Mouse (Mus musculus) layer of hippocampus, adult 8-10 months (tissue): ENCODE results near the gene Olfr150. TPM values are rescaled to one million over a fixed set of nuclear protein-coding genes. Genes with fewer than 3 reads are reported as not detected.
"Not testable (repeated sequence)": the region's sequence is repeated elsewhere in the genome, so short reads cannot be mapped to it uniquely, and the experiment has no call there.

ENCODE experiments used
- DNase-seq, 2 experiments: peaks; one replicate each; pipeline ENCODE4 v3.0.0; 2022; ENCODE audit warnings: low spot score in 2 of 2
- total RNA-seq, 4 experiments: library from RNA; stranded (reverse); gene quantifications; 2 replicates each; pipeline ENCODE4 v1.2.4; 2022

Gene Olfr150
- not detected for total RNA-seq

DNA sequence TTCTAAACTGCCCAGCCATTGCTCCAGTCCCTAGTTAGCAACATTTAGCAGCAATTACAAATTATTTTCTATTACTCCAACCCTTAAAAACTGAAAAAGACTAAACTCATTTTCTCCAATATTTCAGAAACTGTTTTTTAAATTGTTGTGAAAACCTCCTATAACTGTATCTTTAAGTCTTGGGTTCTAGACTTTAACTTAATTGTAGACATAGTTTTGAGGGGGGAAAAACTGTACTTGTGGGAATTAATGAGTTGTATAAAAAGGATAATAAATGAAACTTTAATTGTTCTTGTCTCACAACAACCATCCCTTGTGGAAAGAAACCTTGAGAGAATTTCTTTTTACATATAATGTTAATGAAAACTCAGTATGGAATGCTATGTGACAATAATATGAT is at the start of gene Olfr150:
TSS of gene Olfr150 (plus strand) at position 301 of the 400 bp plus-strand sequence.
- no peak for DNase-seq

DNA sequence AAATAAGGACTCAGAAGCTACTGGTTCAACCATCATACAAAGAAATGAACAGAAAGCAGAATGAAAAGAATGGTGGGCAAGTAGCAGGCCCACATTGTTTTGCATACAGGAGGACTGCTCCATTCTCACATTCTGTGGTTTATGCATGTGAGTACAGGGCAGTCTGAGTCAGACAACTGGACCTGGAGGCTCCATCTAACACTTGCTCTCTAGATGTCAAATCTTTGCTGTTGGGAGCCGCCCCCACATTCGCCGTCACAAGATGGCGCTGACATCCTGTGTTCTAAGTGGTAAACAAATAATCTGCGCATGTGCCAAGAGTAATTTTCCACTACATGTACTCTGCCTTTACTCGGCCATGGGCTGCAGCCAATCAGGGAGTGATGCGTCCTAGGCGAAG is 29.7 kb upstream of the Olfr150 start:
- DNase-seq, result not testable (repeated sequence)

DNA sequence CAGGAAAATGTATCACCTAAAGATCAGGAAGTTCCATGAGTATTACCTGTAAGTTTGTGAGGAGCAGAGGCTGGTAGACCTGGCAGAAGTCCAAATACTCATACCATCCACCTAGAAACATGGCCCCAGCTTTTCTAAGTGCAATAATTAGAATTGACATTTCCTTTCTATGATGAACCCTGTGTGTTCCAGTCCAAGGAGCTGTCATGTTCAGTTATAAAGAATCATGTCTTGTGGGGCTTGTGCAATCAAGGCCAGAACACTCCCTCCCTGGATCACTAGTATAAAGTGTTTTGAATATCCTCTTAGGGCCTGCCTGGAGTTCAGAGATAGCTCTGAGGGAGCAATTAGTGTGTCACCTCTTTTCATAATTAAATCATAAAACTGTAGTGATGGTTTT is 23.8 kb upstream of the Olfr150 start, which contains the start of gene Olfr149:
TSS of gene Olfr149 (minus strand) at position 101 of the 400 bp plus-strand sequence.
- no peak for DNase-seq

DNA sequence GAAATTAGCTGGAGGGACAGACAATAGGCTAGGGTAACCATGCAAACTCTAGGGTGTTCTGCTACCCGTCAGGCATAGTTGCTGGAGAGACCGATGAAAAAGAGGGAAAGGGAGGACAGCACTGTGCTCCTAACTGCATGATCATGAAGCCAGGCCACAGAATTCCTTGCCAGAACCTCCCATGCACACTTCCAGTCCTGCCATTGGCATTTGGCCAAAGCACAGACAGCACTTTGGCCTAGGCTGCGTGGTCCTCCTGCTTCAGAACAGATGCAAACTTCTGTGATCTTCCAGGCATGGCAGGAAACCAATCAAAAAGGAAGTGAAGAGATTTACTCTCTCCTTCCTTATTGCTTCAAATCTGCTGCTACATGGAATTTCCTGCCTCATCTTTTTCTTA is 21.8 kb upstream of the Olfr150 start:
- no peak for DNase-seq

DNA sequence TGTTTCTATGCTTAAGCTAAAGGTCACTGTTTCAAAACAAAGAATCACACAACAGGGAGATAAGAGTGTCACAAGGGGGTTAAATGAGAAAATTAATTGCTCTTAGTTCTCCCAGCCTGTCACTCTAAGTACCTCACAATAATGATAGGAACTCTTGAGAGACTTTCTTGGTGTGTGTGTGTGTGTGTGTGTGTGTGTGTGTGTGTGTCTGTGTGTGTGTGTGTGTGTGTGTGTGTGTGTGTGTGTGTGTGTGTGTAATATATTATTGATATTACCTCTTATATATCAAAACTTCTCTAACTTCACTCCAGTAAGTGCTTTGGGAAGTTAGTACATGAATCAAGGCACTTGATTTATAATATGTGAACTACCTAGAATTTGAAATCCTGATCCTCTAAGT is 19.7 kb upstream of the Olfr150 start, which contains the start of gene Olfr965:
TSS of gene Olfr965 (plus strand) at position 301 of the 400 bp plus-strand sequence.
- no peak for DNase-seq

DNA sequence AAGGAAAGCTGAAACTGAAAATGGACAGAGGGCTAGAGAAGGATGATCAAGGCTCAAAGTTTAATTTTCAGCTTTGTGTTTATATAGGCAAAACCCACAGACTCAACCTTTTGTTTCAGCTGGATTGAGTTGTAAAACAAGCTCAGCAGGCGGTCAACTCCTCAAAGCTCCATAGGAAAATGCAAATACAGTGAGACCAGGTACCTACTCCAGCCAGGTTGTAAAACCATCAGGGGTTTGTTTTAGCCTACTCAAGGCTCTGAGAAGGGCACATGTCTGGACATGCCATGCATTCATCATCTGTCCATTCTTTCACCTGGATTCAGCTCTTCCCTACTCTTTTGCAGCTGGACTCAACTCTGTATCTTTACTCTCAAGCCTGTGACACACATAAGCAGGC is 10.0 kb downstream of the Olfr150 start:
- no peak for DNase-seq

DNA sequence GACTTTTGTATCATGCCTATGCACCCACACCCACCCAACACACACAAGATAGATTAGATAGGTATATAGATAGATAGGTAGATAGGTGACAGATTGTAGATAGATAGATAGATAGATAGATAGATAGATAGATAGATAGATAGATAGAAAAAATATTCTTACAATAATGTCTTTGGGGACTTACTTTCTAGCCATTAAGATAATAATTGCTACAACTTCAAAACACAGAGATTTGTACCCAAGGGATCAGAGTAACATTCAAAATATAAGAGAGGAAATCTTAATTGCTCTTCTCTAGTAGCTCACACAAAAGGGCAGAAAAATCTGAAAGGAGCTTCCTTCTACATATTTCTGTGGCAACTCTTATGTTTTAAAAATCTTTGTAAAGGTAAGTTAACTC is 15.2 kb downstream of the Olfr150 start, which contains the start of gene Olfr967:
TSS of gene Olfr967 (plus strand) at position 301 of the 400 bp plus-strand sequence.
- no peak for DNase-seq

DNA sequence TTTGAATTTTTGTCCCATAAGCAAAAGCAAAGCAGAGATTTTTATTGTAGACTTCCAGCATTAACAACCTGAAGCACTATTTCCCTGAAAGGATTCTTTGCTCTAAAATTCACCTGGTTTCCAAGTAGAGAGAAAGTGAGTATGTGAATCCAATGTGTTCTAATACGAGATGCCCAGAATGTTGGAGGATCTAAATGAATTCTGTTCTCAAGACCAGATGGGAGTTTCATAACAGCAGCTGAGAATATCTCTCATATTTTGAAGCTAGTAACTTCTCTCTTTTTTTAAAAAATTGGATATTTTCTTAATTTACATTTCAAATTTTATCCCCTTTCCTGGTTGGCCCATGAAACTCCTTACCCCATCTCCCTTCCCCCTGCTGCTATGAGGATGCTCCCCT is 15.7 kb downstream of the Olfr150 start:
- no peak for DNase-seq

DNA sequence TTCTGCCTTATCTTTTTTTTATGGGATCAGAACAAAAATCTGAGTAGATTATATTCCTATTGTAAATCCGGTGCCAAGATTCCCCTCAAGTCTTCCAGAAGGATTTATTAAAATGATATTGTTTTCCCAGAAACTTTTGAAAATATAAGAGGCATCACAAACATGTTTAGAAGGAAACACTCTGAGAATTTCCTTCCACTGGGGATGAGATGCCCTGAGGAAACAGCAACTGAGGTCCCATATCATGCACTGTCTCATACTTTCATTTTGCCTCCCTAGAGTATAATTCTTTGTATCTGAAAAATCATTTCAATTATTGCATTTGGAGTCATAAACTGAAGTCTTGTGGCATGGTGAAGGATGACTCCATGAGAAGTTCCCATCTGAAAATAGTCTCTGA is 52.4 kb downstream of the Olfr150 start, which contains the start of gene Olfr968:
TSS of gene Olfr968 (minus strand) at position 101 of the 400 bp plus-strand sequence.
- no peak for DNase-seq

Other genes with a start within 250 kb of the Olfr150 start
- gene Olfr44, start 237.0 kb upstream of the Olfr150 start, total RNA-seq, result not detected
- under 1 TPM in 1 of 4 experiments, not detected in 3; 0.22 TPM for gene Olfr957, start 215.2 kb upstream of the Olfr150 start, total RNA-seq
- not detected for gene Olfr958, start 176.9 kb upstream of the Olfr150 start, total RNA-seq
- gene Olfr959, start 155.4 kb upstream of the Olfr150 start, total RNA-seq, result not detected
- gene AW551984, start 126.6 kb upstream of the Olfr150 start, total RNA-seq, result 1 to 10 TPM; 5.4 to 8.3 (median 7.7) TPM
- not detected for gene Olfr148, start 120.3 kb upstream of the Olfr150 start, total RNA-seq
- not detected for gene Olfr960, start 109.6 kb upstream of the Olfr150 start, total RNA-seq
- not detected for gene Olfr961, start 85.9 kb upstream of the Olfr150 start, total RNA-seq
- gene Olfr963, start 63.8 kb upstream of the Olfr150 start, total RNA-seq, result not detected
- not detected for gene Olfr149, start 23.9 kb upstream of the Olfr150 start, total RNA-seq
- not detected for gene Olfr965, start 19.6 kb upstream of the Olfr150 start, total RNA-seq
- gene Olfr967, start 15.3 kb downstream of the Olfr150 start, total RNA-seq, result not detected
- gene Olfr968, start 52.3 kb downstream of the Olfr150 start, total RNA-seq, result not detected
- not detected for gene Olfr969, start 60.0 kb downstream of the Olfr150 start, total RNA-seq
- not detected for gene Olfr970, start 77.9 kb downstream of the Olfr150 start, total RNA-seq
- gene Olfr971, start 105.9 kb downstream of the Olfr150 start, total RNA-seq, result not detected
- gene Olfr972, start 135.4 kb downstream of the Olfr150 start, total RNA-seq, result not detected
- not detected for gene Olfr229, start 176.4 kb downstream of the Olfr150 start, total RNA-seq
- not detected for gene Olfr974, start 206.5 kb downstream of the Olfr150 start, total RNA-seq
- not detected for gene Olfr975, start 221.1 kb downstream of the Olfr150 start, total RNA-seq
- not detected for gene Olfr976, start 230.2 kb downstream of the Olfr150 start, total RNA-seq